Mouse (Mus musculus): ENCODE measurements around the gene Rrp1. TPM values are rescaled to one million over a fixed set of nuclear protein-coding genes. Genes with fewer than 3 reads are reported as not detected.
A peak's percentile ranks its signal among the peaks of the same experiment; 100 is the strongest.

Gene Rrp1
- 110 and 119 TPM in 2 replicates for polyA plus RNA-seq (2015; fragmentation: Nextera tagmentation; extraction: Ambion mirVana)

- peak within 1 kb of the TSS; percentile 71 for H3K9ac ChIP-seq
- peak within 1 kb of the TSS; percentile 79 for H3K4me2 ChIP-seq
- no peaks in the 10 kb centered on the region for H3K9me3 ChIP-seq (replicated peaks)
- peak within 1 kb of the TSS; percentile 88 for H3K4me3 ChIP-seq (replicated peaks)
- peak; percentile 90 for ATAC-seq (ENCODE audit: insufficient read depth)
- peaks cover 37% of the 10 kb centered on the region for H3K36me3 ChIP-seq (replicated peaks)
- under 1% methylated on average over 70 of the region's 70 CpGs for WGBS (ENCODE audit: insufficient replicate concordance)
- no peaks in the 10 kb centered on the region for H3K27me3 ChIP-seq
- peaks cover 23% of the 10 kb centered on the region for H3K4me1 ChIP-seq (replicated peaks)
- H3K27ac ChIP-seq (replicated peaks): peak within 1 kb of the TSS; percentile 65
Measured at GRCm38 (mm10) chr10:78412319-78413151, at the start of gene Rrp1. Rrp1 (minus strand) TSS chr10:78413043.

GRCm38 (mm10) chr10:78461767-78462166 lies 48.9 kb upstream of the Rrp1 start:
- no peak overlapping the region for H3K4me3 ChIP-seq (replicated peaks)
- no peaks in the 10 kb centered on the region for H3K36me3 ChIP-seq (replicated peaks)
- no peak for ATAC-seq (ENCODE audit: insufficient read depth)
- peaks cover 63% of the 10 kb centered on the region for H3K4me1 ChIP-seq (replicated peaks)
- H3K27me3 ChIP-seq: no peaks in the 10 kb centered on the region
- H3K9me3 ChIP-seq (replicated peaks): no peaks in the 10 kb centered on the region
- WGBS (ENCODE audit: insufficient replicate concordance): 48% methylated on average over 4 of the region's 4 CpGs
- H3K27ac ChIP-seq (replicated peaks): no peak overlapping the region
- H3K4me2 ChIP-seq: no peak overlapping the region
- H3K9ac ChIP-seq: no peak overlapping the region

GRCm38 (mm10) chr10:78460463-78460862 lies 47.6 kb upstream of the Rrp1 start:
- no peak overlapping the region for H3K27ac ChIP-seq (replicated peaks)
- WGBS (ENCODE audit: insufficient replicate concordance): 53% methylated on average over 5 of the region's 5 CpGs
- H3K36me3 ChIP-seq (replicated peaks): no peaks in the 10 kb centered on the region
- H3K4me3 ChIP-seq (replicated peaks): no peak overlapping the region
- no peaks in the 10 kb centered on the region for H3K27me3 ChIP-seq
- H3K9me3 ChIP-seq (replicated peaks): no peaks in the 10 kb centered on the region
- ATAC-seq (ENCODE audit: insufficient read depth): no peak
- peaks cover 63% of the 10 kb centered on the region for H3K4me1 ChIP-seq (replicated peaks)
- H3K9ac ChIP-seq: no peak overlapping the region
- H3K4me2 ChIP-seq: no peak overlapping the region

GRCm38 (mm10) chr10:78458348-78459111 lies 45.7 kb upstream of the Rrp1 start:
- Histone ChIP-seq H3K36me3 (replicated peaks) (no peaks in the 10 kb centered on the region), H3K27me3 (no peaks in the 10 kb centered on the region), H3K4me3 (replicated peaks) (no peak overlapping the region), H3K4me2 (no peak overlapping the region), H3K9ac (no peak overlapping the region), H3K4me1 (replicated peaks) (peaks cover 44% of the 10 kb centered on the region), H3K27ac (replicated peaks) (0 out of 2 replicates have a peak overlapping the region, but pooled peaks have one; percentile 42), H3K9me3 (replicated peaks) (no peaks in the 10 kb centered on the region)
- 0 out of 2 replicates have a peak, but pooled peaks have one; percentile 11 for ATAC-seq (ENCODE audit: insufficient read depth)
- WGBS (ENCODE audit: insufficient replicate concordance): 62% methylated on average over 5 of the region's 5 CpGs

- Histone ChIP-seq H3K4me3 (replicated peaks) (peak overlapping the region; percentile 26), H3K36me3 (replicated peaks) (no peaks in the 10 kb centered on the region), H3K4me1 (replicated peaks) (peaks cover 36% of the 10 kb centered on the region), H3K9me3 (replicated peaks) (no peaks in the 10 kb centered on the region), H3K27ac (replicated peaks) (peak overlapping the region; percentile 42; the same call in 1 of the 2 replicates), H3K9ac (no peak overlapping the region), H3K27me3 (no peaks in the 10 kb centered on the region), H3K4me2 (peak overlapping the region; percentile 56)
- WGBS (ENCODE audit: insufficient replicate concordance): 17% methylated on average over 10 of the region's 10 CpGs
- peak; percentile 66 for ATAC-seq (ENCODE audit: insufficient read depth)
Measured at GRCm38 (mm10) chr10:78457495-78458347, 44.9 kb upstream of the Rrp1 start.

GRCm38 (mm10) chr10:78456696-78457095 lies 43.9 kb upstream of the Rrp1 start:
- H3K27me3 ChIP-seq: no peaks in the 10 kb centered on the region
- no peak overlapping the region for H3K4me2 ChIP-seq
- 80% methylated on average over 13 of the region's 13 CpGs for WGBS (ENCODE audit: insufficient replicate concordance)
- no peak overlapping the region for H3K27ac ChIP-seq (replicated peaks)
- no peak for ATAC-seq (ENCODE audit: insufficient read depth)
- H3K9me3 ChIP-seq (replicated peaks): no peaks in the 10 kb centered on the region
- H3K4me3 ChIP-seq (replicated peaks): no peak overlapping the region
- H3K9ac ChIP-seq: no peak overlapping the region
- H3K4me1 ChIP-seq (replicated peaks): peaks cover 31% of the 10 kb centered on the region
- no peaks in the 10 kb centered on the region for H3K36me3 ChIP-seq (replicated peaks)

- H3K9ac ChIP-seq: no peak overlapping the region
- WGBS (ENCODE audit: insufficient replicate concordance): 69% methylated on average over 4 of the region's 4 CpGs
Measured at GRCm38 (mm10) chr10:78452641-78453040, 39.8 kb upstream of the Rrp1 start.

GRCm38 (mm10) chr10:78450761-78451160 lies 37.9 kb upstream of the Rrp1 start:
- no peak overlapping the region for H3K9ac ChIP-seq

More at GRCm38 (mm10) chr10:78452641-78453040, 39.8 kb upstream of the Rrp1 start:
- H3K4me3 ChIP-seq (replicated peaks): no peak overlapping the region
- H3K4me2 ChIP-seq: no peak overlapping the region
- no peak for ATAC-seq (ENCODE audit: insufficient read depth)
- H3K27ac ChIP-seq (replicated peaks): no peak overlapping the region
- no peaks in the 10 kb centered on the region for H3K27me3 ChIP-seq
- H3K36me3 ChIP-seq (replicated peaks): peaks cover 4% of the 10 kb centered on the region; the same call in 1 of the 2 replicates
- peaks cover 10% of the 10 kb centered on the region for H3K4me1 ChIP-seq (replicated peaks)
- no peaks in the 10 kb centered on the region for H3K9me3 ChIP-seq (replicated peaks)

GRCm38 (mm10) chr10:78447396-78447795 lies 34.6 kb upstream of the Rrp1 start:
- no peaks in the 10 kb centered on the region for H3K4me1 ChIP-seq (replicated peaks)
- no peak overlapping the region for H3K4me2 ChIP-seq
- no peak overlapping the region for H3K4me3 ChIP-seq (replicated peaks)
- peaks cover 8% of the 10 kb centered on the region; the same call in 1 of the 2 replicates for H3K36me3 ChIP-seq (replicated peaks)
- WGBS (ENCODE audit: insufficient replicate concordance): 69% methylated on average over 3 of the region's 3 CpGs
- H3K9ac ChIP-seq: no peak overlapping the region
- no peaks in the 10 kb centered on the region for H3K9me3 ChIP-seq (replicated peaks)
- no peak overlapping the region for H3K27ac ChIP-seq (replicated peaks)
- ATAC-seq (ENCODE audit: insufficient read depth): no peak
- H3K27me3 ChIP-seq: no peaks in the 10 kb centered on the region

More at GRCm38 (mm10) chr10:78450761-78451160, 37.9 kb upstream of the Rrp1 start:
- no peak overlapping the region for H3K4me3 ChIP-seq (replicated peaks)
- H3K4me2 ChIP-seq: no peak overlapping the region
- no peak overlapping the region for H3K27ac ChIP-seq (replicated peaks)
- H3K4me1 ChIP-seq (replicated peaks): no peaks in the 10 kb centered on the region
- no peaks in the 10 kb centered on the region for H3K27me3 ChIP-seq
- no peak for ATAC-seq (ENCODE audit: insufficient read depth)
- 78% methylated on average over 5 of the region's 5 CpGs for WGBS (ENCODE audit: insufficient replicate concordance)
- peaks cover 8% of the 10 kb centered on the region; the same call in 1 of the 2 replicates for H3K36me3 ChIP-seq (replicated peaks)
- H3K9me3 ChIP-seq (replicated peaks): no peaks in the 10 kb centered on the region

- ATAC-seq (ENCODE audit: insufficient read depth): no peak
- WGBS (ENCODE audit: insufficient replicate concordance): 79% methylated on average over 3 of the region's 3 CpGs
- peaks cover 10% of the 10 kb centered on the region; the same call in 1 of the 2 replicates for H3K36me3 ChIP-seq (replicated peaks)
Measured at GRCm38 (mm10) chr10:78446195-78446594, 33.4 kb upstream of the Rrp1 start.

More at GRCm38 (mm10) chr10:78446195-78446594, 33.4 kb upstream of the Rrp1 start:
- Histone ChIP-seq H3K4me3 (replicated peaks) (no peak overlapping the region), H3K4me1 (replicated peaks) (no peaks in the 10 kb centered on the region), H3K9me3 (replicated peaks) (no peaks in the 10 kb centered on the region), H3K9ac (no peak overlapping the region), H3K27me3 (no peaks in the 10 kb centered on the region), H3K27ac (replicated peaks) (no peak overlapping the region), H3K4me2 (no peak overlapping the region)

All from liver, embryonic 15.5 days (tissue).